Mouse (Mus musculus) G1E-ER4 (cell line): Measurements from ENCODE around the gene Rab40b. TPM values are rescaled to one million over a fixed set of nuclear protein-coding genes. Genes with fewer than 3 reads are reported as not detected.

Experiments used
- GATA1 ChIP-seq: IDR thresholded peaks from one replicate; pipeline ENCODE4 v1.8.0; 2012; ENCODE audit warnings: low read length, inconsistent platforms
- polyA plus RNA-seq: library from polyadenylated mRNA; stranded (reverse); fragments of >175 nt; gene quantifications from 2 replicates; pipeline ENCODE4 v1.2.3, GENCODE M21; 2012

The Rab40b gene
- polyA plus RNA-seq, 1 experiment: not detected

DNA sequence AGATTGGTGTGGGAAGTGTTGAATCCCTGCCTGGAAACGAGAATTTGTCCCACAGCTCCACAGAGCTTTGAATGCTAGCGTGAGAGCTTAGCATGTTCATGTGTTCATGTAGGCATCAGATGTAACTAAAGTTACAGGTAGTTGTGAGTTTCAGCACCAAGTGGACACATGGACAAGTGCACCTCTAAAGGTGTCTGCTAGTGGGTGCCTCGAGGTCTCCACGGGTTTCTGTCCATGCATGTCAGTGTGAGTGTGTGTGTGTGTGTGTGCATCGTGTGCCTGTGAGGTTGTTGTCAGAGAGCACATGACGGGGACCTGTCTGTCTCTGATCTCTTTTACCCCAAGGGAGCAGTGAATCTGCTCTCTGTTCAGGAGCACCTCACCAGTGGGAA, 499 bp upstream of the Rab40b start:
- no peak for TF ChIP-seq GATA1

DNA sequence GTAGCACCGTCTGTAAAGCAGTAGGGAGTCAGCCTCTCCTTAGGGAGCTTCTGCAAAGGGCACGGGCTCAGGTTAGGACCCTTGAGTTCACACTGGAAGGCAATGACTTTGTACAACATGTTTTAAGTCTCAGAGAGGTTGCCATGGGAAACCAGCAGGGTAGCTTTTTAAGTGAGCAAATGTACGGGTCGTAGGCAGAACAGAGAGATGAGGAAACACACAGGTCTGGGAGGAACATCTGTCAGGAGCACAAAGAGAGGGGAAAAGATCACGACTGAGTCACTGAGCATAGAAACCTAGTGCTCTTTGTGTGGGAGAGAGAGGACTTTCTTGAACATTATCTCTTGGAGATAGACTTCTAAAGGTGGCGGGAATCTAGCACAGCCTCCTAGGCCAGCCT, 7.8 kb downstream of the Rab40b start:
- no peak for TF ChIP-seq GATA1

GRCm38 (mm10) chr11:121378644-121379043, 9.4 kb downstream of the Rab40b start:
- no peak for TF ChIP-seq GATA1

DNA sequence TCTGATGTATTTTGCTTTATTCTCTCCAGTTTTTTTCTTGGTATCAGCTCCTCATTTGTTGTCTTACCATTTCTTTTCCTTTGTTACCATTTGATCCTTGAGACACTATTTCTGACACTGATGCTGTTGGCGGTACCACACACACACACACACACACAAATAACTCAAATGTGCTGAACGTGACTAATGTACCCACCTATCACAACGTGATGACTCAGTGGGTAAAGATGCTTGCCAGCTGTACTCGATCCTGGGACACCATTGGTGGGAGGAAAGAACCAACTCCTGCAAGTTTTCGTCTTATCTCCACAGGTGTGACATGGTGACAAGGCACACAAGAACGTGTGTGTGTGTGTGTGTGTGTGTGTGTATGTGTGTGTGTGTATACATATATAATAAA, 14.7 kb downstream of the Rab40b start:
- no peak for TF ChIP-seq GATA1

DNA sequence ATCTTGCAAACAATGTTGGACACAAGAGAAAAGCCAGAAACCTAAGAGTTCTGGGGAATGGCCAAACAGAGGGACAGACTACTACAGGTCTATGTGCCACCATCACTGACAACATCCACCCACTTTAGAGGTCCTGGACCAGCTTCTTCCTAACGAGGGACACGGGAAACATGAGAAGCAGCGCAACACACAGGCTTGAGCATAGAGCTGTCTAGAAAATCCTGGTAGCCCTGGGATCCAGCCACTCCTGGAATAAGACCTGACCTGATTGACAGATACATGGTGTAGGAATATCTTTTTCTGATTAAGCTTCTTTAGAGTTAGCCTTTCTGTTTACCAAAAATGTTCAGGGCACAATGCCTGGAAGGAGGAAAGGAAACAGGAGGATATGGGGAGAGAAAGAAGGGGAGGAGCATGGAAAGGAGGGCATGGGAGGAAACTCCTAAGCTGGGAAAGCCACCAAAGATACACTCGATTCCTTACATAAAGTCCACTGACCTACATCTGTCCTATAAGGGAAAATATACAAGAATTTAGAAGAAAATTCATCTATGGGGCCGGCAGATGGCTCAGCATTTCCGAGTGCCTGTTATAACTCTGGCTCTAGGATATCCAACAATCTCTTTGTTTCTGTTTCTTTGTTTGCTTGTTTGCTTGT, 17.6 kb downstream of the Rab40b start:
- TF ChIP-seq GATA1: no peak

GRCm38 (mm10) chr11:121369622-121370021, 18.4 kb downstream of the Rab40b start:
- TF ChIP-seq GATA1: no peak

GRCm38 (mm10) chr11:121368731-121369130, 19.3 kb downstream of the Rab40b start:
- no peak for TF ChIP-seq GATA1

- no peak for TF ChIP-seq GATA1
Observed at GRCm38 (mm10) chr11:121367170-121367707, 20.8 kb downstream of the Rab40b start.

DNA sequence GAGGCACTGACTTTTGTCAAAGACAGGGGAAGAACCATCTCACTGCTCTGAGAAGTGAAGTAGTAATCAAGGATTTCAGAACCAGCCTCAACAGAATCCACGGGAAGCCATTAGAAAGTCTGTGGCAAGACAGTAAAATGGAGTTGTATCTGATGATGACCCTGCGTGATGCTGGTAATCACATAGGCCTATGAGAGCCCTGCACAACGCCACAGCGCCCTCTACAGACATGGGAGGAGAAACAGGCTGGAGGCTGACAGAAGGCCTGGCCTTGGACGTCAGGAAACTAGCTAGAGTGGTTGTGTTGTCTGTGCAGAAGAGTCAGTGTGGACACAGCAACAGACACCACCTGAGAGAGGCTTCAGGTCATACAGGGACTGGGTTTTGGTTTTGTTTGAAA, 25.8 kb downstream of the Rab40b start:
- no peak for TF ChIP-seq GATA1

DNA sequence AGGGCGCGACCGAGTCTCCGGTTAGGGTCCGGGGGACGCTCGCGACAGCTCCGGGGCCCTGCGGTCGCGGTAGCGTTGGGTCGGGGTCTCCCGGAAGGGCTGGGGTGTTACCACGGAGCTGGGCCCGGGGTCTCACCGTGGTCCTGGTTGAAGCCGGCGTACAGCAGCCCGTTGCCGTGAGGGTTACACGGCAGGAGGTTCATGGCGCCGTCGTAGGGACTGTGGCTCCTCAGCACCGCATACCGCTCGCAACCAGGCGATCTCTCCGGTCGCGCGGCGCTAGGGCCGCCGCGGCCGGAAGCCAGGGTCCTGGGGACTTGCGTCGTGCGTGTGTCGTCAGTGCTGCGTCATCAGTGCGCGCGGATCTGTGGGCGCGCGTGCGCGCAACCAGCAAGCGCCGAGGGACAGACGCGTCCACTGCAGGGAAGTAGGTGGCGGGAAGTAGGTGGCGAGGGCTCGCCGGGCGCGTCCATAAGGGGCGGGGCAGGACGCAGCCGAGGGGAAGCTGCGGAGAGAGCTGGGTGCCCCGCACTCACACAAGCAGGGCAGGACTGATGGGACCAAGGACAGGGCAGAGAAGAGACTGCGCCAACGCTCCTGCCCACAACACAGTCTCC, 33.9 kb downstream of the Rab40b start, which contains the start of gene Wdr45b:
Gene Wdr45b, minus strand, starts transcription at position 355 of the 617 bp plus-strand sequence.
- no peak for TF ChIP-seq GATA1

DNA sequence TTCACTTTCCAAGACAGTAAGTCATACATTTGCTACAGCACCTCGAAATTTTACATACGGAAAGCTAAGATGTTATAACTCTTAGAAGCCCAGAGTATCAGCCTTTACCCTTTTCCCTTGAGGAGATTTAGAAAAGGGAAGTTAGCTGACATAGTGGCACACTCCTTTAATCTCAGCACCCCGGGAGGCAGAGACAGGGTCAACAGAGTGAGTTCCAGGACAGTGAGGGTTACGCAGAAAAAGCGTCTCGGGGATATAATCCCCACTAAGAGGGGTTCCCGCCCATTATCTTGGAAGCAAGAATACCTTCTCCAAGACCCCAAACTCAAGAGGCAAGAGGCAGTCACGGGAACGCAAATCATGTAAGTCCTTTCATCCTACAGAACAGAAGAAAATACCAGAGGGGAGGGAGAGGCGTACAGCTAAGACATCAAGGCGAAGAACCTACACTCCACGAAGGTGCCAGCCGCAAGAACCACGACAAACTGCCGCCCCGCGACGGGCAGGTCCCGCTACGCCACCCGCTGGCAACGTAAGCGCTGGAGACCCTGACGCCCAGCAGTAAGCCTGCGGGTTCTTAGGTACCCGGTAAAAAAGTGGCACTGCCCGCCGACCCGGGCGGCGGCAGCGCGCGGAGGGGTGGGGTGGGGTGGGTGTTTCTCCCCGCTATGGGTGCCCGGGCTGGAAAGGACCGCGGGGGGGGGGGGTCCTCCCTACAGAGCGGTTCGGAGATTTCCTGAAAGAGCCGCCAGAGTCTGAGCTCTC, 34.5 kb downstream of the Rab40b start:
- no peak for TF ChIP-seq GATA1

DNA sequence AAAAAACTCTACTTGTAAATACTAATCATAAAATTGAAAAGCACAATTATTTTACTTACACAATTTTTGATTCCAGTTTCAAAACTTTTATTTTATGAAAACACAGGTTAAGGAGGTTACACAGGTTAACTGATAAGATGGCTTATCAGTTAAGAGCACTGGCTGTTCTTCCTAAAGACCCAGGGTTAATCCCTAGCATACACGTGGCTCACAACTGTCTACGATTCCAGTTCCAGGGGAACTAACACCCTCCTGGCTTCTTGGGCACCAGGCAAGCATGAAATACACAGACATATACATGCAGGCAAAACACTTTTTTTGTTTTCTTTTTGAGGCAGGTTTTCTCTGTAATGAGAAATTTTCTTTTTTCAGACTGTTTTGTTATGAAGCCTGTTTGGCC, 39.9 kb downstream of the Rab40b start:
- TF ChIP-seq GATA1: no peak

DNA sequence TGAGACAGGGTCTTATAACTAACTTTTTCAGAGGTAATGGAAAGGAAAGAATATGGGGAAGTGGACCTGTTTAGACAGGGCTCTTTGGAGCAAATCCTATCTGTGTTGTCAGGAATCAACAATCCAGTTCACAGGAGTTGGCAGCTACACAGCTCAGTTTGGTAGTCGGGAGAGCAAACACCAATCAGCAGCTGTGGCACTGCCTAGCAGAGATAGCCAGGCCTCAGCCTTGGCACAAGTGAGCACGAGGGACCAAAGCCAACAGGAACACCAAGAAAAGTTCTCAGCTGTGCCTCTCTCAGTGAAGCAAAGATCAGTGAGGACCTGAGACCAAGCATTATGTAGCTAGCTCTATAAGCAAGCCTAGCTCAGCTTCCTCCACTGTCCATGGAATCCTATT, 41.0 kb downstream of the Rab40b start:
- no peak for TF ChIP-seq GATA1

DNA sequence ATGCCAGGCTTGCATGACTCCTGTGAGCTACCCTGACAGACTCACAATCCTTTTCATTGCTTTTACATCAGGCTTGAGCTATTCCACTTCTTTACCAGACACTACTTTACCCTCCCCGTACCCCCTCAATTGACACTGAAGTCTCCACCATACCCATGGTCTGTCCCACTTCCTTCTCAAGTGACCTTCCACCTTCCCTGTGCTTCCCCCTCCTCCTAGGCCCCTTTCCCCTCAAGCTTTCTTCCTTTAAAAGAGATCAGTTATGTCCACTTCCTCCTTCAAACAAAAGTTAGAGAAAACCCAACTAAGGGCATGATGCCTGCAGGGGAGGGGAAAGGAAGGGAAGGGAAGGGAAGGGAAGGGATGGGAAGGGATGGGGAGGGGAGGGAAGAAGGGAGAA, 47.8 kb downstream of the Rab40b start:
- TF ChIP-seq GATA1: no peak

DNA sequence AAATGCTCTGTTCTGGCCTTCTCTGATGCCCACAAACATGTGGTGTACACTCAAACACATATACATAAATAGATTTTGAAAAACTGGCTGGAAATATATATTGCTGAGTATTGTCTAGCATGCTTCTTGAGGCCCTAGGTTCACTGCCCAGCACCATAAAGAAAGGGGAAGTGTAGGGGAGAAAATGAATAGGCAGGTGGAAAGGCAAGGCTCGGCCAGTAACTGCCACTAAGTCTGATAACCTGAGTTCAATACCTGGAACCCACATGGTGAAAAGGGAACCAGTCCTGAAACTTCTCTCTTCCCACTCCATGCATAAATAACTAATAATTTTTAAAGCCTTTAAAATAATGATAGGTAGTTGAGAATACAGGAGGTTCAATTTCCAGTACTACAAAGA, 48.4 kb downstream of the Rab40b start:
- TF ChIP-seq GATA1: no peak

DNA sequence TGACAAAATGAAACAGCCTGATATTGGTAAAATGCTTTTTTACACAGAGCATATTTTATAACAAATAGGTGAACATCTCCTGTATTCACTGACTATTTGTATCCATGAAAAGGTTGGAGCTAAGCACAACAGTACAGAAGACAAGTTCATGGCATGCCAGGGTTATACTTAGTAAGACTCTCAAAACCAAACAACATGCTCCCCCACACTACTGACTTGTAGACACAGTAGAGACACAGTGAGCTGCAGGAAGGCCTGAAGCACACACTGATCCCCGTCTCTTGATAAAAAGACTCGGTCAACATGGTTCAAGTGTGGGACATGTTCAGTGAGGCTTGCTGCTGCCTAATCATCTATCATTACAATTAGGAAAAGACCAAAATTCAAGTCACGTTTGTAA, 56.4 kb downstream of the Rab40b start:
- TF ChIP-seq GATA1: no peak
